Mouse (Mus musculus) 3T3-L1 (cell line): ENCODE results near the gene Plac1.
A peak's percentile ranks its signal among the peaks of the same experiment; 100 is the strongest.

Source experiments
- DNase-seq: peaks from one replicate; pipeline ENCODE4 v3.0.0-alpha.2; 2015; ENCODE audit warnings: low read depth, low spot score

Plac1 gene

GRCm38 (mm10) chrX:53046911-53047310, 193.0 kb downstream of the Plac1 start:
- DNase-seq = no peak

- no peak for DNase-seq
These were observed 193.9 kb downstream of the Plac1 start for GRCm38 (mm10) chrX:53046033-53046432.

GRCm38 (mm10) chrX:53045187-53045903, 194.6 kb downstream of the Plac1 start:
- no peak for DNase-seq

- no peak for DNase-seq
These were observed 198.9 kb downstream of the Plac1 start for GRCm38 (mm10) chrX:53041006-53041405.

GRCm38 (mm10) chrX:53040138-53040537, 199.8 kb downstream of the Plac1 start:
- DNase-seq = no peak

GRCm38 (mm10) chrX:53039651-53040050, 200.3 kb downstream of the Plac1 start:
- no peak for DNase-seq

- DNase-seq = no peak
These were observed 201.7 kb downstream of the Plac1 start for GRCm38 (mm10) chrX:53038194-53038593.

- DNase-seq = no peak
These were observed 210.4 kb downstream of the Plac1 start for GRCm38 (mm10) chrX:53029559-53029958.

- DNase-seq = peak; percentile 52
These were observed 214.3 kb downstream of the Plac1 start for GRCm38 (mm10) chrX:53025471-53026223.

GRCm38 (mm10) chrX:53024268-53024667, 215.6 kb downstream of the Plac1 start:
- DNase-seq = peak; percentile 77

GRCm38 (mm10) chrX:53023021-53023420, 216.9 kb downstream of the Plac1 start:
- no peak for DNase-seq
